Mouse (Mus musculus) megakaryocyte progenitor cell, adult 5-6 weeks (primary cell): ENCODE data around the gene Olfr693. TPM values are rescaled to one million over a fixed set of nuclear protein-coding genes. Genes with fewer than 3 reads are reported as not detected.
A peak's percentile ranks its signal among the peaks of the same experiment; 100 is the strongest.
"Not testable (repeated sequence)": the region's sequence is repeated elsewhere in the genome, so short reads cannot be mapped to it uniquely, and the experiment has no call there.

Source experiments
- ATAC-seq: replicated peaks from 2 replicates; pipeline ENCODE4 v1.8.0; 2016; ENCODE audit warnings: mild to moderate bottlenecking, moderate TSS enrichment, inconsistent platforms; ENCODE audit not compliant: poor library complexity
- total RNA-seq, 2 experiments: library from RNA; stranded (forward) in 1 of 2; stranded (reverse) in 1 of 2; fragments of 157-497, 149-512 nt in 1 of 2; fragments of 200-1000 nt in 1 of 2; gene quantifications; 2 replicates each; pipeline versions ENCODE4 v1.2.3 to v1.2.4; 2015 to 2017

Olfr693 gene
- total RNA-seq (2015) (not detected in 2 replicates), total RNA-seq (2017) (not detected in 2 replicates)

GRCm38 (mm10) chr7:106680484-106680883 lies at the start of gene Olfr693:
Gene Olfr693 (minus strand): TSS chr7:106680584.
- no peak for ATAC-seq

GRCm38 (mm10) chr7:106725654-106726053 lies 45.3 kb upstream of the Olfr693 start:
- ATAC-seq, result not testable (repeated sequence)

GRCm38 (mm10) chr7:106716296-106716695 lies 35.9 kb upstream of the Olfr693 start, which contains the start of gene Olfr695:
Gene Olfr695 (minus strand): TSS chr7:106716396.
- ATAC-seq, result no peak

- ATAC-seq, result peak; percentile 100
Observed at GRCm38 (mm10) chr7:106711463-106711862, 31.1 kb upstream of the Olfr693 start.

- not testable (repeated sequence) for ATAC-seq
Observed at GRCm38 (mm10) chr7:106707705-106708104, 27.3 kb upstream of the Olfr693 start.

GRCm38 (mm10) chr7:106696891-106697290 lies 16.5 kb upstream of the Olfr693 start:
- ATAC-seq, result peak; percentile 84

GRCm38 (mm10) chr7:106692976-106693375 lies 12.6 kb upstream of the Olfr693 start:
- peak; percentile 69 for ATAC-seq

- ATAC-seq, result no peak
Observed at GRCm38 (mm10) chr7:106691714-106692113, 11.3 kb upstream of the Olfr693 start, which contains the start of gene Olfr694. Gene Olfr694 (minus strand): TSS chr7:106691814.

GRCm38 (mm10) chr7:106685382-106685781 lies 5.0 kb upstream of the Olfr693 start:
- no peak for ATAC-seq

GRCm38 (mm10) chr7:106652344-106652652 lies 28.1 kb downstream of the Olfr693 start:
- ATAC-seq, result peak; percentile 51

- peak; percentile 89 for ATAC-seq
Observed at GRCm38 (mm10) chr7:106651555-106652343, 28.6 kb downstream of the Olfr693 start.

- ATAC-seq, result no peak
Observed at GRCm38 (mm10) chr7:106649774-106650173, 30.6 kb downstream of the Olfr693 start.

GRCm38 (mm10) chr7:106645261-106645660 lies 35.1 kb downstream of the Olfr693 start:
- ATAC-seq, result no peak

- peak; percentile 83 for ATAC-seq
Observed at GRCm38 (mm10) chr7:106644222-106644870, 36.0 kb downstream of the Olfr693 start.

- peak; percentile 73 for ATAC-seq
Observed at GRCm38 (mm10) chr7:106640839-106641238, 39.5 kb downstream of the Olfr693 start.

GRCm38 (mm10) chr7:106635560-106635959 lies 44.8 kb downstream of the Olfr693 start:
- ATAC-seq, result peak; percentile 78

Other genes starting within 250 kb of the Olfr693 start
- not detected in 2 replicates for gene Olfr694, start 11.2 kb upstream of the Olfr693 start, total RNA-seq (2015)
- gene Olfr694, start 11.2 kb upstream of the Olfr693 start, total RNA-seq (2017), result not detected in 2 replicates
- gene Olfr695, start 35.8 kb upstream of the Olfr693 start, total RNA-seq (2015), result 0.05 TPM in 1 of 2 replicates, not detected in the other
- not detected in 2 replicates for gene Olfr695, start 35.8 kb upstream of the Olfr693 start, total RNA-seq (2017)
- not detected in 2 replicates for gene Olfr697, start 61.9 kb upstream of the Olfr693 start, total RNA-seq (2015)
- gene Olfr697, start 61.9 kb upstream of the Olfr693 start, total RNA-seq (2017), result not detected in 2 replicates
- not detected in 2 replicates for gene Olfr698, start 74.8 kb upstream of the Olfr693 start, total RNA-seq (2015)
- not detected in 2 replicates for gene Olfr698, start 74.8 kb upstream of the Olfr693 start, total RNA-seq (2017)
- gene Olfr699, start 112.6 kb upstream of the Olfr693 start, total RNA-seq (2015), result not detected in 2 replicates
- not detected in 2 replicates for gene Olfr699, start 112.6 kb upstream of the Olfr693 start, total RNA-seq (2017)
- gene Olfr700, start 128.2 kb upstream of the Olfr693 start, total RNA-seq (2015), result not detected in 2 replicates
- gene Olfr700, start 128.2 kb upstream of the Olfr693 start, total RNA-seq (2017), result not detected in 2 replicates
- not detected in 2 replicates for gene Olfr701, start 133.5 kb upstream of the Olfr693 start, total RNA-seq (2015)
- not detected in 2 replicates for gene Olfr701, start 133.5 kb upstream of the Olfr693 start, total RNA-seq (2017)
- gene Olfr702, start 153.3 kb upstream of the Olfr693 start, total RNA-seq (2015), result not detected in 2 replicates
- not detected in 2 replicates for gene Olfr702, start 153.3 kb upstream of the Olfr693 start, total RNA-seq (2017)
- gene Olfr703, start 162.8 kb upstream of the Olfr693 start, total RNA-seq (2015), result not detected in 2 replicates
- gene Olfr703, start 162.8 kb upstream of the Olfr693 start, total RNA-seq (2017), result not detected in 2 replicates
- not detected in 2 replicates for gene Olfr704, start 182.6 kb upstream of the Olfr693 start, total RNA-seq (2015)
- gene Olfr704, start 182.6 kb upstream of the Olfr693 start, total RNA-seq (2017), result not detected in 2 replicates
- not detected in 2 replicates for gene Olfr705, start 196.3 kb upstream of the Olfr693 start, total RNA-seq (2015)
- gene Olfr705, start 196.3 kb upstream of the Olfr693 start, total RNA-seq (2017), result not detected in 2 replicates
- gene Olfr706, start 207.6 kb upstream of the Olfr693 start, total RNA-seq (2015), result not detected in 2 replicates
- gene Olfr706, start 207.6 kb upstream of the Olfr693 start, total RNA-seq (2017), result not detected in 2 replicates
- gene Olfr707, start 220.7 kb upstream of the Olfr693 start, total RNA-seq (2015), result not detected in 2 replicates
- gene Olfr707, start 220.7 kb upstream of the Olfr693 start, total RNA-seq (2017), result not detected in 2 replicates
- gene Olfr1532-ps1, start 227.4 kb upstream of the Olfr693 start, total RNA-seq (2015), result not detected in 2 replicates
- not detected in 2 replicates for gene Olfr1532-ps1, start 227.4 kb upstream of the Olfr693 start, total RNA-seq (2017)